Mouse (Mus musculus) bone marrow macrophage, adult 2 months (primary cell): ENCODE data around the gene St7l.

ENCODE experiments used
- CTCF ChIP-seq: IDR thresholded peaks from 2 replicates; pipeline ENCODE4 v1.5.1; 2012; ENCODE audit warnings: low read depth, mild to moderate bottlenecking, low read length, moderate library complexity
- POLR2A ChIP-seq: IDR thresholded peaks from 2 replicates; pipeline ENCODE4 v1.6.1; 2012; ENCODE audit warnings: mild to moderate bottlenecking, low read depth, low read length, borderline replicate concordance

DNA sequence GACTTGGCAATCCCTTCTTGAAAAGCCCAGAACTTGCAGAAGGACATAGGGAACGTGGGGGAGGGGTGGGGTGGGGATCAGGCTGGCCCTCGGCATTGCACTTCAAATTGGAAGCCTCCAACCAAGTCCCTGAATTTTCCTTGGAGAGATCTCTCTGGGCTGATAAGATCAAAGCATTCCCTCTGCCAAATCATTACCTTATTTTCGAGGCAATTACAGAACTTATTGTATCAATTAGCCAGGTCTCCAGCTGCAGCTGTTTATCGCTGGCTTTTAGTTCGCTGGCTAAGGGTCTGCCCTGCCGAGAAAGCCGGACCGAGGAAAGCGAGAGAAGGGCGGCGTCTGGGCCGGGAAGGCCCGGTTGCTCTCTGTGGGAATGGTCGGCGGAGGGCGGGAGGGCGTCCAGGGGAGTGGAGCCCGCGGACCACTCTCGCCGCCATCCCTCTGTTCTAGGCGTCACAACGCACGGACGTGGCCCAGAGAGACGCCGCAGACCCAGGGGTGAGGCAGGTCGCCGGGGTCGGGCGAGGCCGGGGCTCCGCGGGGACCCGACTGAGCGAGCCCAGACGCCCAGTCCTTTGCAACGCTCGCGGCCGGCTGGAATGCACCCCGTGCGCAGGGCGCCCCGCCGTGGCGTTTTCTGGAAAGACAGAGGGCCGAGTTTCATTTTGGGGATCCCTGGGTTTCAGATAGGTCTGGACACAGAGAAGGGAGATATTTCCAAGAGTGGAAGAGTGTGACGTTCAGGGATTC is 103.9 kb downstream of the St7l start:
- TF ChIP-seq CTCF = peak; percentile 67
- no peak for TF ChIP-seq POLR2A
